Mouse (Mus musculus): ENCODE results near the gene Sorcs3. TPM values are rescaled to one million over a fixed set of nuclear protein-coding genes. Genes with fewer than 3 reads are reported as not detected.

The Sorcs3 gene
- total RNA-seq, 2 experiments from 2014 or later: not detected

DNA sequence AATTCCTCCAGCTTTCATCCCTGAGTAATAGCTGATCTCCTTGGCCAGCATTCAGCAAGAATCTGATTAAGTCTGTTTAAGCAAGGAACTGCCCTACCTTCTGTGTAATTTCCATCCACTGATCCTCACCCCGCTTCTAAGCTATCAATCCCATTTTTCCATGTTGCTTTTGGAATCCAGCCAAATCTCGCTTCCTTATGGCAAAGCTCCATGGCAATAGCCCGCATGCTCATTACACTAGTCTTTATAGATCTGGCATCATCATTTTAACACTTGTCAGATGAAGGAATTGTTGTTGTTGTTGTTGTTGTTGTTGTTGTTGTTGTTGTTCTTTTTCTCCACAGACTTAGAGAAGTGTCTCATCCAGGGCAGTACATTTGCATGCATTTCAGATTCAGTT, 277.1 kb downstream of the Sorcs3 start:
- no peak for DNase-seq
- intact Hi-C loops (cut with DNase I): no loop called here

- DNase-seq: no peak
- intact Hi-C loops (cut with DNase I): no loop called here
Measured at GRCm38 (mm10) chr19:48491111-48491510, 285.3 kb downstream of the Sorcs3 start.

- intact Hi-C loops (cut with DNase I): no loop called here
- DNase-seq: no peak
Measured at GRCm38 (mm10) chr19:48503896-48504620, 298.2 kb downstream of the Sorcs3 start.

GRCm38 (mm10) chr19:48523803-48524202, 318.0 kb downstream of the Sorcs3 start:
- intact Hi-C loops (cut with DNase I): no loop called here
- no peak for DNase-seq

DNA sequence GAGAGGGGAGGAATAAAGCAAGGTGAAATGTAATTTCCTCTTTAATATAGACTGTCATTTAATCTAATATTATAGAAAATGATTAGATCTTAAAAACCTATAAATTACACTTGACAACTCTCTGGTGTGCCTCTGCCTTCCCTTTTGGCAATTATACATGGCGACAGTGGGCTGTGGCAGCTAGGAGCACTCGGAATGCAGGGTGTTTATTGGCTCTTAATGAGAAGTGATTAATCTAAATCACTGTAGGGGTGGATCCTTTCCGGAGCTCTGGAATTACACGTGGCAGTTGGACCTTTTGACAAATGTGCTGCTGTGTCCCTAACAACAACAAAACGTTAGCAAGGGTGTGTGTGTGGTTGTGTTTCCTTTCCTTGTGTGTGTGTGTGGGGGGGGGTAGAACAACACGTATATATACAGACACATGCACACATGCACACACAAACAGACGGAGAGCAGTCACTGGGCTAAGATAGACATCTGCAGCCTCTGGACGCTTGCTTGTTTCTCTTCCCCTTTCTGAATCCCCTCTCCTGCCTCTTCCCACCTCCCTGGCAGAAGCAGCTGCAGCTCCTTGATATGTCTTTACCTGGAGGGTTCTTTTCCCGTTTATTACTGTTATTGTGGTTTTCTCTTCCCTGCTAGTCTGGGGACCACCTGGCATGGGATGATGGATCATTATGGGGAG, 318.8 kb downstream of the Sorcs3 start:
- DNase-seq: no peak
- intact Hi-C loops (cut with DNase I): no loop called here

DNA sequence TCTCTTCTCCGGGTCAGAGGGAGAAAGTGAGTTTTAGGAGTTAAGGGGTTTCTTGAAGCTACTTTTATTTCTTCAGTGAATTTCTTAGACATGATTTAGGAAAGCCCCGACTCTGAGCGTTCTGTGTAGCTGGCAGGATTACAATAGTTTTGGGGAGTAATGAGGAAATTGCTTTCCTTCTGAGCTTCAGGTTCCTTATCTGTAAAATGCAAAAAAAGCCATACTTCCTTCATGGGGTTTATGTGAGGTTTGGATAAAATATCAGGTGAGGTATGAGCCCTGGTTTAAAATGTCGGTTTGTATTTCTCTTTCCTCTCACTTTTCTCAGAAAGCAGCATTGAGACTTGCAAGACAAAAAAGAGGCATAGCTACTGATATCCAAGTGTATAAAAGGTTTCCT, 327.8 kb downstream of the Sorcs3 start:
- intact Hi-C loops (cut with DNase I): no loop called here
- no peak for DNase-seq

GRCm38 (mm10) chr19:48544294-48544693, 338.5 kb downstream of the Sorcs3 start:
- intact Hi-C loops (cut with DNase I): no loop called here

GRCm38 (mm10) chr19:48545421-48546132, 339.8 kb downstream of the Sorcs3 start:
- intact Hi-C loops (cut with DNase I): no loop called here
- DNase-seq: no peak

More at GRCm38 (mm10) chr19:48544294-48544693, 338.5 kb downstream of the Sorcs3 start:
- DNase-seq: no peak

DNA sequence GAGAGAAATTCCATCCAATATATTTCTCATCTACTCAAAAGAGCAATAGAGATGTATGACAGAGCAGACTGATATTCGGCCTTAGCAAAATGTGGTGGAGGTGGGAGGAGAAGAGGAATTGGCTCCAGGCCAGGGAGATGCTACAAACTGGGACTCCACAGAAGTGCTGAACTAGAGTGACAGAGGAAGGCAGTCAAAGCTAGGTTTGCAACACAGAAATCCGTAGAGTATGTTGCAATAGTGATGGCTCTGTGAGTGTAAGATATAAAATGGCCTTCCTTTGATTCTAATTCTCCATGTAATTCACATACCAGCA, 340.3 kb downstream of the Sorcs3 start:
- intact Hi-C loops (cut with DNase I): no loop called here
- DNase-seq: no peak

DNA sequence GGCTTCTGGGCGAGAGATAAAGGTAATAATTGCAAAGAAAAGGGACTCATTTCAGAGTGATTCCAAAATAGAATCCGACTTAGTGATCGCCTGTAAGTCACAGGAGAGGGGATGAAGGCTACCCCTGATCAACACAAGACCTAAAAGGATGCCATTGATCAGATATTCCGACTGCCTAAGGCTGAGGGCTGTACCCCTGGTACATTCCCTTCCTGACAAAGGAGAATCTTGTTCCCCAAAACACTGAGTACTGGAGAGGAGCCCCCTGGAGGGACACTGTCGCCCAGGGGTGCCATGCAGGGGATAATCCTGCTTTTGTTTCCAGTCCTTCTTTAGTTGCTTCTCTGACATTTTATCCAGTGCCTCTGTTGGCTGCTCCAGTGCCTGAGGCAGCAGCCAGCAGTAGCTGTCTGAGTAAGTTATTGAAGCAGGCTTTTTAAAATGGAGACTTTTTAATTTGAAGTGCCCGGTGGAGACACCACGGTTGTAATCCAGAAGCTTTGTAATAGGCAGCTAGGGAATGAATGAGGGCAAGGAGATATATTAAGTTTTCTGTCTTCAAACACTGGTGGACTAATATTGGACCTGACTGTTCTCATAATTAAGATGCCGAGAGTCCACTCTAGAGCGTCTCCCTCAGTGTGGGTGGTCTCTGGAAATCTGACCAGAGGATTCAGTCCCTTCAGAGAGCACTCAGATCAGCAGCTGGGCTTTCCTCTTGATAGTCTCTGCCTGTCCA, 342.5 kb downstream of the Sorcs3 start:
- intact Hi-C loops (cut with DNase I): no loop called here
- DNase-seq: no peak

GRCm38 (mm10) chr19:48559432-48559831, 353.6 kb downstream of the Sorcs3 start:
- intact Hi-C loops (cut with DNase I): no loop called here
- DNase-seq: no peak

- intact Hi-C loops (cut with DNase I): no loop called here
- no peak for DNase-seq
Measured at GRCm38 (mm10) chr19:48575736-48576135, 369.9 kb downstream of the Sorcs3 start.

GRCm38 (mm10) chr19:48577169-48577568, 371.3 kb downstream of the Sorcs3 start:
- intact Hi-C loops (cut with DNase I): no loop called here

GRCm38 (mm10) chr19:48584938-48585560, 379.2 kb downstream of the Sorcs3 start:
- intact Hi-C loops (cut with DNase I): no loop called here
- DNase-seq: no peak

More at GRCm38 (mm10) chr19:48577169-48577568, 371.3 kb downstream of the Sorcs3 start:
- DNase-seq: no peak

- DNase-seq: no peak
- intact Hi-C loops (cut with DNase I): no loop called here
Measured at GRCm38 (mm10) chr19:48616951-48617350, 411.1 kb downstream of the Sorcs3 start.

- DNase-seq: no peak
- intact Hi-C loops (cut with DNase I): no loop called here
Measured at GRCm38 (mm10) chr19:48630671-48631327, 425.0 kb downstream of the Sorcs3 start.

DNA sequence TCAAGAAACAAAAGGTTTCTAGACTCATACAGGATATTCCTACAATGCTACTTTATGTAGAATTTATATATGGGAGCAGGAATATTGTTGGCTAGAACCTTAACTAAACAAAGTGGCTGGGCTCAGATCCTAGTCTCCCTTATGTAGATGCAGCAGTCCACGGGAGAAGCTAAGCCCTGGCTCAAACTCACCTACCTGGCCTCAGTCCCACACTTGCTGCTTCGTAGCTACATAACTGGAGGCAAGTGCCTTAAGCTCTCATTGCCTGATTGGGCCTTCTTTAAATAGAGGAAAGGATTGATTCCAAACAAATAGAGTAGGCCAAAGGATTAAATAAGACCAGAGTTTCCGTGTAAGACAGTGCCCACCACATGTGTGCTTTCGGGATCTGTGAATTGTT, 436.7 kb downstream of the Sorcs3 start:
- intact Hi-C loops (cut with DNase I): no loop called here

GRCm38 (mm10) chr19:48649941-48650340, 444.1 kb downstream of the Sorcs3 start:
- intact Hi-C loops (cut with DNase I): no loop called here
- no peak for DNase-seq

More for the DNA sequence above, 436.7 kb downstream of the Sorcs3 start:
- no peak for DNase-seq

GRCm38 (mm10) chr19:48651617-48652016, 445.8 kb downstream of the Sorcs3 start:
- intact Hi-C loops (cut with DNase I): no loop called here
- DNase-seq: no peak

DNA sequence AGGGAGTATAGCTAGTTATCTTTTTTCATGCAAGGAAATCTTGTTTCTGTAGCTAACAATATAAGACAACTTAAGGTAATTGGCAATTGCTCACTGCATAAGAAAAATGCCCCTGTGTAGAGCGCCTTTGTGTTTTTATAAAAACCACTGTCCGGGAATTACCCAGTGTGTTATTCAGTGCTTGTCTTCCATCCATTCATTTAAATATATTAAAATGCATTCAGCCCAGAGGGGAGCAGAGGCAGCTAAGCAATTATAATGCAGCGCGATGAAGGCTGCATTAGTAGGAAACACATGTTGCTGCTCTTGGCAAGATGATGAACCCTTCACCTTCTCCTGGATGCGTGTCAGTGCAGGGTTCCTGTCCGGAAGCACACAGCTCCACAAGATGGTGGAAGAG, 454.4 kb downstream of the Sorcs3 start:
- no peak for DNase-seq
- intact Hi-C loops (cut with DNase I): no loop called here

Data from gastrocnemius, postnatal 36 days (tissue).